Mouse (Mus musculus) cerebellum, adult 2 months (tissue): ENCODE measurements around the gene Susd4.

ENCODE experiments used
- CTCF ChIP-seq: fragments of 200-500 bp; IDR thresholded peaks from 2 replicates; pipeline ENCODE4 v1.5.1; 2011; ENCODE audit warnings: low read depth, mild to moderate bottlenecking, control low read depth, low read length, moderate library complexity, borderline replicate concordance; ENCODE audit not compliant: insufficient read depth
- POLR2A ChIP-seq: fragments of 200-500 bp; IDR thresholded peaks from 2 replicates; pipeline ENCODE4 v1.6.1; 2011; ENCODE audit warnings: low read length, control low read depth, borderline replicate concordance; ENCODE audit not compliant: insufficient read depth

DNA sequence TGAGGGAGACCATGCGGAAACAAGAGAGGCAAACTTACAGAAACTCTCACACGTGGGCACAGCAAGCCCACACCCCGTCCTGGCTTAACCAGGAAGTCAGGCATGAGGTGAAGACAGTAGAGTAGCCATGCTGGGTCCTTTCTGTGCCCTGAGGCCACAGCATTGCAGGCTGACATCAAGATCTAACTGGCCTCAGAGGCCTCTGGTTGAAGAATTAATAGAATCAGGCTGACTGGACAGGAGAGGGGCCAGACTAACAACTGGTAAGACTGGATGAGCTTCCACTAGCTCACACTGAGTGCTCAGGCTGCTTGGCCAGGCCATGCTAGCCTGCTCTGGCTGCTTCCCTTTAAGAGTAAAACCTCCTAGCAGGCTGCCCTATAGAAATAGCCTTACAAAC is 145.4 kb downstream of the Susd4 start:
- TF ChIP-seq CTCF: no peak
- TF ChIP-seq POLR2A: no peak
